Mouse (Mus musculus): ENCODE data around the gene Lhfpl5. TPM values are rescaled to one million over a fixed set of nuclear protein-coding genes. Genes with fewer than 3 reads are reported as not detected.

The Lhfpl5 gene
- 0.26 TPM for polyA plus RNA-seq (2017; shearing (Covaris generic))

GRCm38 (mm10) chr17:28575244-28576125 is at the start of gene Lhfpl5:
Gene Lhfpl5 (plus strand): TSS chr17:28575641.

GRCm38 (mm10) chr17:28530506-28530905 is 44.9 kb upstream of the Lhfpl5 start, which contains the start of gene Armc12:
Gene Armc12 (plus strand): TSS chr17:28530806.

GRCm38 (mm10) chr17:28549111-28549510 is 26.3 kb upstream of the Lhfpl5 start, which contains the start of gene Clpsl2:
Gene Clpsl2 (plus strand): TSS chr17:28549411.

GRCm38 (mm10) chr17:28560598-28560997 is 14.8 kb upstream of the Lhfpl5 start, which contains the start of gene Clps:
Gene Clps (minus strand): TSS chr17:28560766.

GRCm38 (mm10) chr17:28622300-28622759 is 46.9 kb downstream of the Lhfpl5 start, which contains the start of gene Srpk1:
Gene Srpk1 (minus strand): TSS chr17:28622709.

Other genes starting within 250 kb of the Lhfpl5 start
- gene Rpl10a, start 247.2 kb upstream of the Lhfpl5 start, polyA plus RNA-seq (2017; shearing (Covaris generic)), result 349 TPM
- not detected for gene Tead3, start 224.8 kb upstream of the Lhfpl5 start, polyA plus RNA-seq (2017; shearing (Covaris generic))
- not detected for gene Tulp1, start 210.4 kb upstream of the Lhfpl5 start, polyA plus RNA-seq (2017; shearing (Covaris generic))
- gene Fkbp5, start 58.1 kb upstream of the Lhfpl5 start, polyA plus RNA-seq (2017; shearing (Covaris generic)), result 84.8 TPM
- gene Armc12, start 44.8 kb upstream of the Lhfpl5 start, polyA plus RNA-seq (2017; shearing (Covaris generic)), result not detected
- gene Clpsl2, start 26.2 kb upstream of the Lhfpl5 start, polyA plus RNA-seq (2017; shearing (Covaris generic)), result not detected
- gene Clps, start 14.9 kb upstream of the Lhfpl5 start, polyA plus RNA-seq (2017; shearing (Covaris generic)), result not detected
- gene Srpk1, start 47.1 kb downstream of the Lhfpl5 start, polyA plus RNA-seq (2017; shearing (Covaris generic)), result 255 TPM
- not detected for gene Slc26a8, start 114.6 kb downstream of the Lhfpl5 start, polyA plus RNA-seq (2017; shearing (Covaris generic))
- 123 TPM for gene Mapk14, start 115.7 kb downstream of the Lhfpl5 start, polyA plus RNA-seq (2017; shearing (Covaris generic))
- gene AC170998.1, start 150.4 kb downstream of the Lhfpl5 start, polyA plus RNA-seq (2017; shearing (Covaris generic)), result 7.7 TPM
- not detected for gene Mapk13, start 193.7 kb downstream of the Lhfpl5 start, polyA plus RNA-seq (2017; shearing (Covaris generic))
- gene Brpf3, start 225.4 kb downstream of the Lhfpl5 start, polyA plus RNA-seq (2017; shearing (Covaris generic)), result 14.8 TPM